Mouse (Mus musculus): Measurements from ENCODE around the gene Smarce1. TPM values are rescaled to one million over a fixed set of nuclear protein-coding genes. Genes with fewer than 3 reads are reported as not detected.

The Smarce1 gene
- polyA plus RNA-seq, 1 experiment from 2014 or later = 148 TPM

DNA sequence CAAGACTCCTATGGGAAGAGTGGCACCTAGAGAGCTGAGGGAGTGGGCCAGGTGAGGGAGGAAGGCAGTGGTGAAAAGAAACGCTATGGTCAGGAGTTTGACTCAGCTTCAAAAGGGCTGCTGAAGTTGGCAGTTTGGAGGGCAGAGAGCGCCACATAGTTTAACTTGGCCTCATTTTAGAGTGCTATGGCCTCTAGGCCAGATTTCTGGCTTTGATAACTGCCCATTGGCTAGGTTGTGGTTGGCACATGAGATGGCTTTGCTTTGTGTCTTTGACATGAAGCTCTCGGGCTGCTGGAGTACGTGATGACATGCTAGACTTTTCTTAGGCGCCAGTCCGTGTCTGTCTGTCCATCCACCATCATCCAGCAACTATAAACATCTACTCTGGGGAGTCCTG, 70.6 kb downstream of the Smarce1 start:
- ATAC-seq (replicated peaks; ENCODE audit: low FRiP score, low TSS enrichment, low read depth) = no peak

More for the DNA sequence above, 70.6 kb downstream of the Smarce1 start:
- no peaks in the 10 kb centered on the region for H3K36me3 ChIP-seq (ENCODE audit: control insufficient read depth, insufficient read depth, low read length)
- no peak for DNase-seq (ENCODE audit: low spot score)
- no peaks in the 10 kb centered on the region for H3K27me3 ChIP-seq (replicated peaks; ENCODE audit: control insufficient read depth, insufficient read depth, low read length)
- H3K9me3 ChIP-seq (ENCODE audit: control insufficient read depth, low read length) = no peaks in the 10 kb centered on the region; the same call in 1 of the 2 replicates
- H3K4me2 ChIP-seq (ENCODE audit: low read length) = no peak overlapping the region
- no peak overlapping the region for H3K27ac ChIP-seq (ENCODE audit: low read depth)
- WGBS = 87% methylated on average over 6 of the region's 6 CpGs
- H3K4me1 ChIP-seq (replicated peaks; ENCODE audit: control insufficient read depth, insufficient read depth, low read length) = no peaks in the 10 kb centered on the region
- H3K4me3 ChIP-seq (ENCODE audit: low read depth, low read length) = no peak overlapping the region
- H3K9ac ChIP-seq (ENCODE audit: low read length) = no peak overlapping the region

Other genes with a start within 250 kb of the Smarce1 start
- gene Gjd3, start 248.0 kb downstream of the Smarce1 start, polyA plus RNA-seq (2014; fragmentation: Nextera tagmentation; extraction: Ambion mirVana) = 0.22 TPM in 1 of 2 replicates, not detected in the other
- 248 and 272 TPM in 2 replicates for gene Top2a, start 206.8 kb downstream of the Smarce1 start, polyA plus RNA-seq (2014; fragmentation: Nextera tagmentation; extraction: Ambion mirVana)
- 467 and 480 TPM in 2 replicates for gene Igfbp4, start 189.8 kb downstream of the Smarce1 start, polyA plus RNA-seq (2014; fragmentation: Nextera tagmentation; extraction: Ambion mirVana)
- gene Tns4, start 141.7 kb downstream of the Smarce1 start, polyA plus RNA-seq (2014; fragmentation: Nextera tagmentation; extraction: Ambion mirVana) = 0.70 and 0.84 TPM in 2 replicates
- 0.35 and 0.61 TPM in 2 replicates for gene Ccr7, start 75.9 kb downstream of the Smarce1 start, polyA plus RNA-seq (2014; fragmentation: Nextera tagmentation; extraction: Ambion mirVana)
- gene Krt222, start 13.1 kb upstream of the Smarce1 start, polyA plus RNA-seq (2014; fragmentation: Nextera tagmentation; extraction: Ambion mirVana) = 0.30 and 0.41 TPM in 2 replicates
- gene Krt24, start 54.2 kb upstream of the Smarce1 start, polyA plus RNA-seq (2014; fragmentation: Nextera tagmentation; extraction: Ambion mirVana) = not detected in 2 replicates
- gene Krt25, start 91.9 kb upstream of the Smarce1 start, polyA plus RNA-seq (2014; fragmentation: Nextera tagmentation; extraction: Ambion mirVana) = 0.15 TPM in 1 of 2 replicates, not detected in the other
- 0.04 and 0.16 TPM in 2 replicates for gene Krt26, start 106.9 kb upstream of the Smarce1 start, polyA plus RNA-seq (2014; fragmentation: Nextera tagmentation; extraction: Ambion mirVana)
- gene Krt27, start 120.1 kb upstream of the Smarce1 start, polyA plus RNA-seq (2014; fragmentation: Nextera tagmentation; extraction: Ambion mirVana) = not detected in 2 replicates
- not detected in 2 replicates for gene Krt28, start 143.9 kb upstream of the Smarce1 start, polyA plus RNA-seq (2014; fragmentation: Nextera tagmentation; extraction: Ambion mirVana)
- gene Krt10, start 158.3 kb upstream of the Smarce1 start, polyA plus RNA-seq (2014; fragmentation: Nextera tagmentation; extraction: Ambion mirVana) = 26.2 and 28.5 TPM in 2 replicates
- gene Krt12, start 191.2 kb upstream of the Smarce1 start, polyA plus RNA-seq (2014; fragmentation: Nextera tagmentation; extraction: Ambion mirVana) = not detected in 2 replicates
- 16.5 and 17.1 TPM in 2 replicates for gene Krt20, start 207.1 kb upstream of the Smarce1 start, polyA plus RNA-seq (2014; fragmentation: Nextera tagmentation; extraction: Ambion mirVana)

Data from intestine, embryonic 14.5 days (tissue).